Comparison of ENCODE assay signal across 7 mouse cellular contexts in genomic region chr4:103781398-103781797, GRCm38 (mm10).
DNase-seq lines count a peak whose midpoint lies in the region; ATAC-seq lines count a peak whose summit lies in the region.

No protein-coding gene starts in this region.

- H3K27ac ChIP-seq in liver, embryonic 11.5 days (ENCODE audit: low read depth, low read length) = no peak overlapping the region

- intact Hi-C loops in left cerebral cortex, postnatal 25 days (cut with DNase I) = no loop called here

- no peaks in the 10 kb centered on the region for H3K36me3 ChIP-seq in liver, embryonic 11.5 days (ENCODE audit: control insufficient read depth, insufficient read depth, low read length)

- no peaks in the 10 kb centered on the region for H3K9me3 ChIP-seq in liver, embryonic 11.5 days (ENCODE audit: control insufficient read depth, low read length)

- ATAC-seq in liver, embryonic 11.5 days (replicated peaks; ENCODE audit: low FRiP score) = no peak

- no peak overlapping the region for H3K4me3 ChIP-seq in liver, embryonic 11.5 days (ENCODE audit: low read depth, low read length)

- H3K4me2 ChIP-seq in liver, embryonic 11.5 days = no peak overlapping the region

- H3K9ac ChIP-seq in liver, embryonic 11.5 days (ENCODE audit: low read depth, low read length) = no peak overlapping the region

- 73% methylated on average over 4 of the region's 4 CpGs for WGBS in liver, embryonic 11.5 days

- no peaks in the 10 kb centered on the region for H3K27me3 ChIP-seq in liver, embryonic 11.5 days (replicated peaks; ENCODE audit: control insufficient read depth, insufficient read depth, low read length)

- no peaks in the 10 kb centered on the region for H3K4me1 ChIP-seq in liver, embryonic 11.5 days (replicated peaks; ENCODE audit: control insufficient read depth, insufficient read depth, low read length)

- peak; percentile 21 for DNase-seq in layer of hippocampus, adult 9-11 months
- DNase-seq in layer of hippocampus, adult 9-10 months (ENCODE audit: low spot score) = no peak
- DNase-seq in cerebellum, postnatal 25 days = peak; percentile 69 to 80
- peak; percentile 37 for DNase-seq in kidney, adult 18-20 months
- peak; percentile 11 for DNase-seq in ovary, postnatal 14 days (ENCODE audit: low spot score)
- no peak for DNase-seq in left cerebral cortex, postnatal 25 days (ENCODE audit: low spot score in 2 of 2)
- no peak for DNase-seq in liver, embryonic 11.5 days (ENCODE audit: low spot score)

Comparison
In these comparisons a context has a peak if more than half of its experiments do, and no peak if none do; other contexts are left out.
1. DNase-seq: peak in layer of hippocampus, adult 9-11 months (single experiment), cerebellum, postnatal 25 days (2 of 2), kidney, adult 18-20 months (single experiment) and ovary, postnatal 14 days (single experiment); none in layer of hippocampus, adult 9-10 months (single experiment), left cerebral cortex, postnatal 25 days (0 of 2) and liver, embryonic 11.5 days (single experiment).